Mouse (Mus musculus) heart, adult 2 months (tissue): ENCODE results near the gene Gm49337.

ENCODE experiments used
- CTCF ChIP-seq: fragments of 200-600 bp; IDR thresholded peaks from 2 replicates; pipeline ENCODE4 v1.8.1; 2022; ENCODE audit warnings: antibody characterized with exemption, mild to moderate bottlenecking, moderate library complexity
- EP300 ChIP-seq: fragments of 200-500 bp; IDR thresholded peaks from 2 replicates; pipeline ENCODE4 v1.6.1; 2011; ENCODE audit warnings: low read depth, low read length, control low read depth; ENCODE audit not compliant: insufficient read depth

- TF ChIP-seq CTCF (no peak), EP300 (no peak)
Observed at GRCm38 (mm10) chr4:116162142-116162541, 11.0 kb upstream of the Gm49337 start.
